Mouse (Mus musculus) frontal cortex, postnatal 10 days (tissue): Measurements from ENCODE around the gene 4933403O08Rik.

Experiments used
- DNase-seq, 2 experiments: peaks; one replicate each; pipeline ENCODE4 v3.0.0; 2022; ENCODE audit warnings: low spot score in 2 of 2, mixed read lengths in 1 of 2

The 4933403O08Rik gene

GRCm38 (mm10) chrX:112238749-112239148, at the start of gene 4933403O08Rik:
4933403O08Rik (plus strand) TSS chrX:112239049.
- DNase-seq: no peak

- DNase-seq: no peak
Measured at GRCm38 (mm10) chrX:112242916-112243315, 4.1 kb downstream of the 4933403O08Rik start.

- peak in 1 of 2 experiments; percentile 12 for DNase-seq
Measured at GRCm38 (mm10) chrX:112255513-112255912, 16.7 kb downstream of the 4933403O08Rik start.

DNA sequence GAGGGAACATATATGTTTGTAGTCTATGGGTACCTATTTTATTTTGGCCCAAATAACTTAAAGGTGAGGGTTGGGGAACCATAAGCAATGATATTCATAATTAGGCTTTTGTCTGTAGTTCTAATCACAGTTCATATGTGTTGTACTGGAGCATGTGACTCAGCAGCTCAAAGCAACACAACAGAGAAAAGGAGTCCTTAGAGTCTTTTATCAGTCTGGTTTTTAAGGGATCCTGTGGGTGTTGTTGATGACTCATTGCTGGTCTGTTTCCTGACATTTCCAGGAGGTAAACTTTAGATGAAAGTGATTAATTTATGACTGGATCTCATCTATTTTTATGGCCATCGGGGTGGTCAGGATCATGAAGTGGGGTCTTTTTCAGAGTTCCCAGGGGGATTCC, 34.7 kb downstream of the 4933403O08Rik start:
- DNase-seq: no peak
